Mouse (Mus musculus): ENCODE measurements around the gene Zswim5.

Zswim5 gene

DNA sequence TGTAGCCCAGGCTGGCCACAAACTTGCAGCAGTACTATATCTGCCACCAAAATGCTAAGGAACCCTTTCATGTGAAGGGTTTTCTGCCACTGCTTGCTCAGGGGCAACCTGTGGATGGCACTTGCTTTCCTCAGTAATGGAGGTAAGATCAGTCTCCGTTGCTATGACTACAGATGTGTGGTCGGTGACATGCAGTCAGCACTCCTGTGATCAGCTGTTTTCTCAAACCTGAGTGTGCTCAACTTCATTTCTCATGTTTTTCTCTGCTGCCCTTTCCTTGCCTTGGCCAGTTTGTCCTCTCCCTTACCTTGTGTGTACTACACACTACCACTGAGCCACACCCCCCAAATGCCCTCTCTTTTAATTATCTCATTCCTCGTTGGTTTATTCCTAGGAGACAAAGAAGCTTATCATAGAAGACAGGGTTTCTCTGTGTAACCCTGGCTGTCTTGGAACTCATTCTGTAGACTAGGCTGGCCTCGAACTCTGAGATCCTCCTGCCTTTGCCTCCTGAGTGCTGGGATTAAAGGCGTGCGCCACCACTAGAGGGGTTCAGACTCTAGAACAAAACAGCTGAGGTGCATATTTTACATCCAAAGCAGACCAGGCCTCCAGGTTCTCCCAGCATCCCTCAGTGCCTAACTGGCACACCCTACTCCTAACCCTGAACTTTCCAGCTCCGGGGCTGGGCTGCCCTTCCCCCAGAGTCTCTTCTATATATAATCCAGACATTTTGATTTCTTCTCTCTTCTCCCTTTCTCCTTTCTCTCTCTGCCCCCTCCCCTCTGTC, 128.6 kb downstream of the Zswim5 start:
- no peak for DNase-seq (ENCODE audit: extremely low read depth, low read depth)

DNA sequence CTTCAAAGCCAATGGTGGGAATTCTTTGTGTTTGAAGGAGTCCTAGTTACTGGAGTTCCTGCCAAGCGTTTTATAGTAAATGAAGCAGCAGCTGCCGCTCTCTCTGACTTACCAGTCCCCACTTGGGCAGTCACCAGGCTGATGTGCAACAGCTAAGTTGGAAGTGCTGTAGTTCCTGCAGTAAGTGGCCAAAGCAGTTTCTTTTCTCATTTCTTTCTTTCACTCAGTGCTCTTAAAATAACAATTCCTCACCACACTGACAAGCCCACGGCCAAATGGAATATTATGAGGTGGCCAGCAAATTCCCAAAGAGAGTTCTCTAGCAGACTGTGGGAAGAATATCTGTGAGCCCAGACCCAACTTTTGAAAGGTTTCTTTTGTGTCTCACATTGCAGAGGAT, 129.9 kb downstream of the Zswim5 start:
- no peak for DNase-seq (ENCODE audit: extremely low read depth, low read depth)

DNA sequence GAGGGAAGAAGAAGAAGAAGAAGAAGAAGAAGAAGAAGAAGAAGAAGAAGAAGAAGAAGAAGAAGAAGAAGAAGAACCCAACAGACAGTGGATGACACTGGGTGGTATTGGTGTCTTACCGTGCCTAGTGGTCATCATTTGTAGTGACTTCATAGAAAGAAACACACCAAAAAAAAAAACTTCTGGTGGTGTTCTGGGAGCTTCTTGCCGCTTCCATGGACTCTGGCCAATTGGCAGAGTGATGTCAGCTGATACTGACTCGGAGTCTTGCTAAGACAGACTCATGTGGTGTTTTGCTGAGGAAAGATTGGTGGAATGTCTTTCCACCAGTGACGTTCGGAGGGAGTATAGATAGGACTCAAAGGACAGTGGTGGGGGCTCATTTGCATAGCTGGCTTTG, 133.1 kb downstream of the Zswim5 start:
- DNase-seq (ENCODE audit: extremely low read depth, low read depth): no peak

DNA sequence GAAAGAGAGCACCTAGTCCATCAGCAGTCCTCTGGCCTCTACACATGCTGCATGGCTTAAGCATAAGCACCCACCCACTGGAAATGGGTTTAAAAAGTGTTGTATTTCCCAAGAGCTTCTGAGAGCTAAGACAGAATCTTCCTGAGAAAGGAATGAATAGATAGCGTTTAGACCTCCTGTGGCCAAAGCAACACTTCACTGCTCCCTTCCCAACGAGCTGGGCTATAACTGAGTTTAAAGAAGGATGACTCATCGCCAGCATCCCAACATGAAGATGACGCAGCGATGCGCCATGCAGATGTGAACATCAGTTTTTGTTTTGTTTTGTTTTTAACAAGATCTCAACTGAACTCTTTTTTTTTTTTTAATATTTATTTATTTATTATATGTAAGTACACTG, 136.4 kb downstream of the Zswim5 start:
- DNase-seq (ENCODE audit: extremely low read depth, low read depth): no peak

DNA sequence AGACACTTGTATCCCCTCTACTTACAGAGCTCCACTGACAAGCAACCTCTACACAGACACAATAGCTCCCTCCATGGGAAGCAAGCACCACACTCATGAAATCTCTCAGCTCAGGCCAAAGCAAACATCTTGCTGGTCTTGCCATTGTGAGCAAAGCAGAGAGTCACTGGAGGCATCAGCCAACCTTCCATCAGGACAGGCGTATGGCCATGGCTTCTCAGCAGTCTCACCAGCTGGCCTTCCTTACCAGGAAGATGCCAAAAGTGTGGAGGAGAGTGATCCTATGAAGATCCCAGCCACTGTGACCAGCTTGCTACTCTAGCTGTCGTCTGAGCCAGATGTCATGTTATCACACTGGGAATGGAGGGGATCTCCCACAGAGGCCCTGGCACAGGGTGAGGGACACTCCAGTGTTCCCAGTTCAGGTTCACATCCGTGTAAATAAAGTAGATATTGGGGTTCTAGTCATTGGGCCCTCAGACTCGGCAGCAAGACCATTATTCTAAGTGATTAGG, 137.8 kb downstream of the Zswim5 start:
- DNase-seq (ENCODE audit: extremely low read depth, low read depth): no peak

DNA sequence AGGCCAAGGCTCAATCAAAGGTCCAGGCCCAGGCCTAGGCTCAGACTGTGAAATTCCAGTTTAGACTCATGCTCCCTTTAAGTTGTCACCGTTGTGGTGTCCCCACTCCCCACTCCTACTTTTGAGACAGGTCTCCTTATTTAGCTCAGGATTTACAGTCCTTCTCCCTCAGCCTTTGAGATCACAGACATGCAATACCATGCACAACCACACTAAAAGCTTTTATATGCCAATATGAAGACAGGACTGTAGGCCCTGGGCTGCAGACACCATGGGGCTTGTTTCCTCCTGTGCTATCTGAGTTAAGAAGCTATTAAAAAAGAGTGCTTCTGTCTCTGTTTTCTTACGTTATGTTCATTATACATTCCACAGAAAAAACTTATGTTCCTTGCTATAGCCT, 140.6 kb downstream of the Zswim5 start:
- DNase-seq (ENCODE audit: extremely low read depth, low read depth): no peak

DNA sequence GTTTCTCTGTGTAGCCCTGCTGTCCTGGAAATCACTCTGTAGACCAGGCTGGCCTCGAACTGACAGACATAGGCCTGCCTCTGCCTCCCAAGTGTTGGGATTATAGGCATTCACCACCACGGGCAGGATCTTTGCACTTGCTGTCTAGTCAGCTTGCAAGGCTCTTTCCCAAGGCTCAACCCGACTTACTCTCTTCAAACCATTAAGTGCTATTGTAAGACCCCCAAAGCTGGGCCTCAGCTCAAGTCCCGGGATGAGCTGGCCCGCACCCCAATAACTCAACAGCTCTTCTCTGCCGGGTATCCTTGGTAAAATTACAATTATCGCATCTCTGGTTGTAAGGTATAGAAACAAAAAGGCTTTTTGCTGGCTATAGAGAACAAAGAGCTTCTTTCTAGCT, 141.2 kb downstream of the Zswim5 start:
- no peak for DNase-seq (ENCODE audit: extremely low read depth, low read depth)

DNA sequence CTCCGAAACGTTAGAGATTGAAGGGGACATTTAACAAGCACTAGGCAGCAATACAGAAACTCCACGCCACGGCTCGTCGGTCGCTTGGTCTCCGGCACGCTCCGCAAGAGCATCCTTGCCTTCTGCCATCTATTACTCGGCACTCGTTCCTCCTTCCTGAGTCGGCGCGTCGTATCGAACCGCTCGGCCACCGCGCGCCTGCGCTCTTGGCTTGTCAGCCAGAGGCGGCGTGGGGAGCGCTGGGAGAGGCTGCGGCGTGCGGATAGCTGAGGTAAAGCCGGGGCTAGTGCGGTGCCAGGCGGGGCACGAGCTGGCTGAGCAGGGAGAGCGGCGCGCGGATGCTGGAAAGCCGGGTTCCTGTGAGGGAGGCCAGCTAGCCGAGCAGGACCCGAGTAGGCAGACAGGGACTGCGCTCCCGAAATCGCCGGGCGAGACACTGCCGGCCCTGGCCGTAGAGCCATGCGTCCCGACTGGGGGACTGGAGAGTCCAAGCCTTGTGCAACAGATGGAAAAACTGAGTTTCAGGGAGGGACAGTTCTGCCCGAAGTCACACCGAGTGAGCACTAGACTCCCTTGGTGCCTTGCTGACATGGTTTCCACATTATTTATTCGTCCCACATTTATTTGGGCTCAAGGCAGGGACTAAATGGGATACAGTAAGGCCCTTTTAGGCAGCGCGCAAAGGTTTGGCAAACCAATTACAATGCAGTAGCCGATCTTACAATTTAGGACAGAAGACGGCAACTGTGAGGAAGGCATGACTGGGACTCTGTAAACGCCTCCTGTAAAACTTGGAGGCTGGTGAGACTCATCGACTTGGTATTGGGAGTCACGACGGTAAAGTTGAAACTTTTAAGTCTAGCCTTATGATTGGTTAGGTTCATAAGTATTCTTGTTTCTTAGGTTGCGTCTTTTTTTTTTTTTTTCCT, 142.3 kb downstream of the Zswim5 start, which contains the start of gene Eif2b3:
Gene Eif2b3 (plus strand): TSS at position 197 of the 929 bp plus-strand sequence.
- peak; percentile 84 for DNase-seq (ENCODE audit: extremely low read depth, low read depth)

DNA sequence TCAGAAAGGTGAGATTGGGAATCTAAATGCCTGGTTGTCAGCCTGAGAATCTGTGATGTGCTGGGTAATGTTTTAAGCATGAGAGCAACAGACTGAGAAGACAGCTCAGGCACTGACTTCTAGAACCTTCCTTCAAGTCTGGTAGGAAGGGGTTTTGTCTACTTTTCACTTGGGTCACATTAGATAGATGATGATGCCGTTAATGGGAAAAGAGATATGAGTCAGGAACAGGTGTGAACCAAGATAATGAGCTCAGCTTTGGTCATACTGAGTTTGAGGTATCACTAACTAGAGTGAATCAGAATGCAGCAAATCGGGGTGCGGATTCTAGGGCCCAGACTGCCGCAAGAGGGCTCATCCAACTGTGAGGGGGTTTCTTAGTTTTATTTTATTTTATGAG, 146.3 kb downstream of the Zswim5 start:
- DNase-seq (ENCODE audit: extremely low read depth, low read depth): no peak

DNA sequence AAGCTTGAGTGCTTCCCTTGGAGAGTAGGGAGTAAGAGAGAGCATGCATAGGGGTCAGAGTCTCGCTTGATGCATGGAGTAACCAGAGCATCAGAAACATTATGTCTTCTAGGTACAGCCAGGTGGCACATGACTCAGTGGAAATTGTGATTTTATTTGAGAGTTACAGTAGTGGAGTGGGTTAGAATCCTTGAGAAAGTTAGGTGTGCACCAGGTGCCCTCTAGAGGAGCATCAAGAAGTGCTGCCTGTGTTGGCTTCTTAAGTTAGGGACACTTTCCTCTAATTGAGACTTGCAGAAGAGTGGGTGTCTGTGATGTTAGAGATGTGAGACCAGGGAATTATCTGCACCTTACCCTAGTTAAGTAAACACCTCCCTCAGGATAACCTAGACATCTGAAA, 153.9 kb downstream of the Zswim5 start:
- DNase-seq (ENCODE audit: extremely low read depth, low read depth): no peak

Data from MEL-GATA-1-ER (cell line).